Mouse (Mus musculus) limb, embryonic 12.5 days (tissue): Measurements from ENCODE around the gene Plod1. TPM values are rescaled to one million over a fixed set of nuclear protein-coding genes. Genes with fewer than 3 reads are reported as not detected.

ENCODE experiments used
- ATAC-seq: fragments of 200-750 bp; cut with Nextera tagmentation; 2 replicates; pipeline ENCODE4 v1.8.0; 2017; ENCODE audit warnings: low read depth, moderate TSS enrichment; ENCODE audit not compliant: insufficient number of reproducible peaks, insufficient read depth, low FRiP score, low TSS enrichment
- H3K27ac ChIP-seq: fragments of 300-500 bp; sonication (generic); 2 replicates; pipeline ENCODE4 v1.5.1; 2016; ENCODE audit warnings: mild to moderate bottlenecking, moderate library complexity
- H3K27me3 ChIP-seq: fragments of 300-500 bp; sonication (generic); 2 replicates; pipeline ENCODE4 v1.6.1; 2016; ENCODE audit warnings: mild to moderate bottlenecking, moderate library complexity
- H3K36me3 ChIP-seq: fragments of 300-500 bp; sonication (generic); 2 replicates; pipeline ENCODE4 v1.6.1; 2016; ENCODE audit warnings: mild to moderate bottlenecking, moderate library complexity
- H3K4me1 ChIP-seq: fragments of 300-500 bp; sonication (generic); replicated peaks from 2 replicates; pipeline ENCODE4 v1.6.1; 2016
- H3K4me2 ChIP-seq: fragments of 300-500 bp; sonication (generic); 2 replicates; pipeline ENCODE4 v1.6.1; 2016; ENCODE audit warnings: mild to moderate bottlenecking, moderate library complexity
- H3K4me3 ChIP-seq: fragments of 300-500 bp; sonication (generic); replicated peaks from 2 replicates; pipeline ENCODE4 v1.5.1; 2016; ENCODE audit warnings: mild to moderate bottlenecking
- H3K9ac ChIP-seq: fragments of 300-500 bp; sonication (generic); replicated peaks from 2 replicates; pipeline ENCODE4 v1.6.1; 2016; ENCODE audit warnings: mild to moderate bottlenecking, moderate library complexity
- H3K9me3 ChIP-seq: fragments of 300-500 bp; sonication (generic); 2 replicates; pipeline ENCODE4 v1.6.1; 2016; ENCODE audit warnings: mild to moderate bottlenecking, moderate library complexity
- WGBS: fragments of 180-500 bp; shearing (Covaris S2); methylation state at CpG from one replicate; pipeline ENCODE4 v1.1.7; 2016; 5-methylcytosine and 5-hydroxymethylcytosine counted together
- polyA plus RNA-seq: library from polyadenylated mRNA; unstranded; fragments of >200 nt; fragmentation: Nextera tagmentation; extraction: Ambion mirVana; gene quantifications from 2 replicates; pipeline ENCODE4 v1.2.1, GENCODE M21; 2016

The Plod1 gene
- polyA plus RNA-seq, 1 experiment from 2014 or later, result 51.2 TPM

DNA sequence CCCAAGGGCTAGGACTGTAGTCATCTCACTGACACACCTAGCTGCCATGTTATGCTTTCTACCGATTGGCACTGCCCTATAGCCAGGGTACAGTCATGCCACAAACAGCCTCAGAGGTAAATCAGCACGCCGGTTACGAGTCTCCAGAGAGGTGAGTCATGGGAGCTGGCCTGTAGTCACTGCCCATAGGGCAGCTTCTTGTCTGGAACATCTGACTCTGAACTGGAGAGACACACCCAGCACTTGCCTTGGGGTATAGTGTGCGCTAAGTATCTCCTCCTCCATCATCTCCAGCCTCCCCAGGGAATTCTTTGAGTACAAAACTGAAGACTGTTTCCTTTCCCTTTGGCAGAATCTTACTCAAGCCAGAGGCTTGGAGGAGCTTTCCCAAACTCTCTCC is 30.3 kb downstream of the Plod1 start:
- H3K27me3 ChIP-seq, result no peaks in the 10 kb centered on the region
- WGBS, result 90% methylated on average over 5 of the region's 5 CpGs
- H3K9me3 ChIP-seq, result no peaks in the 10 kb centered on the region
- H3K4me1 ChIP-seq, result peaks cover 9% of the 10 kb centered on the region
- no peak overlapping the region for H3K9ac ChIP-seq
- H3K4me3 ChIP-seq, result no peak overlapping the region
- peaks cover 35% of the 10 kb centered on the region for H3K36me3 ChIP-seq
- H3K4me2 ChIP-seq, result no peak overlapping the region
- H3K27ac ChIP-seq, result no peak overlapping the region
- ATAC-seq, result no peak

DNA sequence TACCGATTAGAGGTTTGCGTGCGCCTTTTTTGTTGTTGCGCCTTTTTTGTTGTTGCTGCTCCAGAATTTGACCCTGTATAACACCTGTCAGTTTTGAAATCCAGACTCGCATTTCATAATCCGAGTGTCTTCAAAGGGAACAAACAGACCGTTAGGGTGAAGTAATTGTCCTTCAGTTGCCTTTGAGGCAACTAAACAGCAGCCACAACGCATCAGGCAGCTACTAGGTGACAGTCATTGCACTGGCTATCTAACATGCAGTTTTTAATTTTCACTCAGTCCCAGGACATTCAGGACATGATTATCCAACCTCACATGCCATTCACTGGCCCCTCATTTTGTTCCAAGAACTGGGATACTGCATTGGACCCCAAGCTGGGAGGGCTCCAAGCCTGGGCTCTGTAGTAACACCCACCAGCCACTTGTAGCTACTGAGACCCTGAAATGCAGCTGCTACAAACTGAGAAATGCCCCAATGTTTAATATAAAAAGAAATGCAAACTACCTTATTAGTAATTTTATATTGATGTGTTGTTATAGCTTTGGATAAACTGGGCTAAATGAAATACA is 31.4 kb downstream of the Plod1 start:
- WGBS, result under 1% methylated on average over 8 of the region's 8 CpGs
- ATAC-seq, result peak; percentile 9; the same call in 1 of the 2 replicates
- peak overlapping the region; percentile 70 for H3K4me2 ChIP-seq
- H3K27ac ChIP-seq, result no peak overlapping the region
- H3K36me3 ChIP-seq, result peaks cover 32% of the 10 kb centered on the region
- peaks cover 9% of the 10 kb centered on the region for H3K4me1 ChIP-seq
- no peak overlapping the region for H3K9ac ChIP-seq
- H3K9me3 ChIP-seq, result no peaks in the 10 kb centered on the region
- peak overlapping the region; percentile 89 for H3K4me3 ChIP-seq
- H3K27me3 ChIP-seq, result no peaks in the 10 kb centered on the region

DNA sequence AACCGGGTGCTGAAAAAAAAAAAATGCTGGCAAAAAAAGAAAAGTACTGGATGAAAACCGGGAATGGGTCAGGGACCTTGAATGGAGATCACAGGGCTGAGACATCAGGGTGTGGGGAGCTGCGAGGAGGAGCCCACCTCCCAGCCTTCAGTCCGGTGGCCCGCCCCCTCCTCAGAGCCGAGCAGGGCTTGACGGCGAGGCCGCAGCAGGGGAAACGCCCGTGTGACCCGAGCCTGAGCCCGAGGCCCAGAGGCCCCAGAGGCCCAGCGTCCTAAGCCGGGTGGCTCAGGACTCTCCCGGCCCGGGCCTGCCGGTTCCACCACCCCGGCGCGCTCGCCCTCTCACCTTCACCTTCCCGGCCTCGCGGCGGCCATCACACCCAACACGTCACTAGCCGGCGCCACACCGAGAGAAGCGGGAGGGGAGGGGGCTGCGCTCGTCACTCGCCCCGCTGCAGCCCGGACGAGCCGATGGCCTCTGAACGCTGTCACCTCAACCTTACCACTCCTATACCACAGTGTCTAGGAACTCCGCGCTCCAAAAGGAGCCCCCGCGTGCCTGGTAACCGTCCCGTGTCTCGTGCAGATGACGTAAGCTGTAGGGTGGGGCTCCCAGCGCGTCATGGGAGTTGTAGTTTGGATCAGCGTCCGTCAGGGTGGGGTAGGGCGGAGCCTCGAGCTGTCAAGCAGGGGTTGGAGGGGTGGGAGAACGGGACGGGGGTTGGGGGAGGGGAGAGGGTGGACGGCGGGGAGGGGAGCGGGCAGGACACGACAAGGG is 32.1 kb downstream of the Plod1 start, which contains the start of gene Mfn2:
TSS of gene Mfn2 (minus strand) at position 392 of the 777 bp plus-strand sequence.
- Histone ChIP-seq H3K4me1 (peaks cover 9% of the 10 kb centered on the region), H3K27me3 (no peaks in the 10 kb centered on the region), H3K9ac (peak within 1 kb of the TSS; percentile 84), H3K9me3 (no peaks in the 10 kb centered on the region), H3K4me3 (peak within 1 kb of the TSS; percentile 89), H3K27ac (peak within 1 kb of the TSS; percentile 83), H3K4me2 (peak within 1 kb of the TSS; percentile 70), H3K36me3 (peaks cover 32% of the 10 kb centered on the region)
- WGBS, result under 1% methylated on average over 59 of the region's 59 CpGs
- ATAC-seq, result peak; percentile 89

- Histone ChIP-seq H3K27ac (no peak overlapping the region), H3K4me3 (peak overlapping the region; percentile 89), H3K36me3 (peaks cover 36% of the 10 kb centered on the region), H3K27me3 (no peaks in the 10 kb centered on the region), H3K9me3 (no peaks in the 10 kb centered on the region), H3K4me2 (peak overlapping the region; percentile 70), H3K4me1 (peaks cover 9% of the 10 kb centered on the region), H3K9ac (peak overlapping the region; percentile 84)
- WGBS, result 87% methylated on average over 3 of the region's 3 CpGs
- ATAC-seq, result no peak
These were observed 33.0 kb downstream of the Plod1 start for GRCm38 (mm10) chr4:147903601-147904000.

DNA sequence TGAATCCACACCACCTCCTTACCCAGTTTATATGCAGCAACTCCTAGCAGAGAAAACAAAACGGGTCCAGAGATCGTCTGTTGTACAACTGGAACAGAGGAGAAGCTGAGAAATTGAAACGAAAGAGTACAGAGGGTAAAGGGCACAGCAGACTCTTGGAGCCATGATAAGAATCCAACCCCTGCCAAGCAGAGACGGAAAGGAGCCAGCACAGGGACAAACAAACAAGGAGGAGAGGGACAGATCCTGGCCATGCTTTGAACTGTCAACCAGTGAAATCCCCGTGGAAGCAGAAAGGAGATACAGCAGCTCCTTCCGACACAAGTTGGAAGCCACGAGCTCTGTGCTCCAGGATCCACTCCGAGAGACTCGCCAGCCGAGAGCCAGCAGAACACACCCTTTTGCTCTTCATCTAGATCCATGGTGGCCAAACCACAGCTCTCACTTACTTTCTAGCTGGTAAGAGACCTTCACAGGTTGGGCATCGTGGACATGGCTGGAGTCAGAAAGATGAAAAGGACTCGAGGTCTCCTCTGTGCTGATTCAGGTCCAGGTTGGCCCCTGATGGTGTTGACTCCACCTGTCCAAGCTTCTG is 33.6 kb downstream of the Plod1 start:
- Histone ChIP-seq H3K36me3 (peaks cover 42% of the 10 kb centered on the region), H3K9me3 (no peaks in the 10 kb centered on the region), H3K27me3 (no peaks in the 10 kb centered on the region), H3K27ac (no peak overlapping the region), H3K4me1 (peaks cover 9% of the 10 kb centered on the region), H3K9ac (no peak overlapping the region), H3K4me3 (no peak overlapping the region), H3K4me2 (peak overlapping the region; percentile 70; the same call in 1 of the 2 replicates)
- WGBS, result 91% methylated on average over 12 of the region's 12 CpGs
- no peak for ATAC-seq

- WGBS, result 91% methylated on average over 7 of the region's 7 CpGs
- Histone ChIP-seq H3K36me3 (peaks cover 67% of the 10 kb centered on the region), H3K4me3 (no peak overlapping the region), H3K27me3 (no peaks in the 10 kb centered on the region), H3K9ac (no peak overlapping the region), H3K4me1 (peaks cover 9% of the 10 kb centered on the region), H3K9me3 (no peaks in the 10 kb centered on the region), H3K4me2 (no peak overlapping the region), H3K27ac (no peak overlapping the region)
- ATAC-seq, result no peak
These were observed 36.1 kb downstream of the Plod1 start for GRCm38 (mm10) chr4:147900452-147900851.

DNA sequence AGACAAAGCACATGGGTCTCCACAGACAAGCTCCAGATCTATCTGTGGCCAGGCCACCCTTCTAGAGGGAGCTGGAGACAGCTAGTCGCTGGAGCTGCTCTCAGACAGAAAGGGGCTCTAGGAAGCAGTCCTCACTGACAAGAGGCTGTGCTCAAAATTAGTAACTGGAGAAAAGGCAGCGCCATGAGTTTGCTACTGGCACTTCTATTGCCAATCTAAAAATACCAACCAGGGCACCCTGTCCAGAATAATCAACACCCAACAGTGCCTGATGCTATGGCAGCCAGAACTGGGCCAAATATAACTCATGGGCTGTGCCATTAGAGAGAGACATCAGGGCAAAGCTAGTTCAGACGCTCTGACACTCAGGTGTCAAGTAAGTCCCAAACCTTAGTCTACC is 39.2 kb downstream of the Plod1 start:
- 85% methylated on average over 3 of the region's 3 CpGs for WGBS
- Histone ChIP-seq H3K4me2 (no peak overlapping the region), H3K9ac (no peak overlapping the region), H3K9me3 (no peaks in the 10 kb centered on the region), H3K4me3 (no peak overlapping the region), H3K4me1 (no peaks in the 10 kb centered on the region), H3K27ac (no peak overlapping the region), H3K36me3 (peaks cover 85% of the 10 kb centered on the region), H3K27me3 (no peaks in the 10 kb centered on the region)
- ATAC-seq, result no peak

- Histone ChIP-seq H3K9ac (no peak overlapping the region), H3K36me3 (peaks cover 90% of the 10 kb centered on the region), H3K27me3 (no peaks in the 10 kb centered on the region), H3K4me1 (no peaks in the 10 kb centered on the region), H3K9me3 (no peaks in the 10 kb centered on the region), H3K4me3 (no peak overlapping the region), H3K4me2 (no peak overlapping the region), H3K27ac (no peak overlapping the region)
- ATAC-seq, result no peak
- WGBS, result 81% methylated on average over 1 of the region's 1 CpGs
These were observed 40.2 kb downstream of the Plod1 start for GRCm38 (mm10) chr4:147896411-147896810.

GRCm38 (mm10) chr4:147895815-147896330 is 40.7 kb downstream of the Plod1 start:
- Histone ChIP-seq H3K4me3 (no peak overlapping the region), H3K27ac (no peak overlapping the region), H3K4me2 (no peak overlapping the region), H3K9ac (no peak overlapping the region), H3K4me1 (no peaks in the 10 kb centered on the region), H3K9me3 (no peaks in the 10 kb centered on the region), H3K27me3 (no peaks in the 10 kb centered on the region), H3K36me3 (peaks cover 94% of the 10 kb centered on the region)
- ATAC-seq, result no peak
- WGBS, result 91% methylated on average over 4 of the region's 4 CpGs

DNA sequence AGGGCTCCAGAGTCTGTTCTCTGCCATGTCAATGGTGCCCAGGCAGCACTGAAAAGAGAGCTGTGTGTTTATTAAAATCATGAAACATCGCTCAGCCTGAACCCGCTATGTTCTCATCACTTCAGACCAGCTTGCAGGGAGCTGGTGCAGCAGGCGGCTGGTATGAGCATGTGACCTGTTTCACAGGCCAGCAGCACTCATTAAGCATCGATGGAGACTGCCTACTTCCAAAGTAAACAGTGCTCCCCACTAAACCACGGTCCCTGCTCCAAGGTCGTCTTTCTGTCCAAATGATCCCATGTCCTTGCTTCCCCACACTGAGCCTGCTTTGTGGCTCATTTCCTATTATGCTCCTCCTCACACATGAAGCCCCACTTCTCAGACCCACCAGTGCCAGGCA is 46.2 kb downstream of the Plod1 start:
- 93% methylated on average over 6 of the region's 6 CpGs for WGBS
- Histone ChIP-seq H3K4me2 (no peak overlapping the region), H3K9me3 (no peaks in the 10 kb centered on the region), H3K36me3 (peaks cover 91% of the 10 kb centered on the region), H3K4me3 (no peak overlapping the region), H3K4me1 (no peaks in the 10 kb centered on the region), H3K27ac (no peak overlapping the region), H3K9ac (no peak overlapping the region), H3K27me3 (no peaks in the 10 kb centered on the region)
- no peak for ATAC-seq

DNA sequence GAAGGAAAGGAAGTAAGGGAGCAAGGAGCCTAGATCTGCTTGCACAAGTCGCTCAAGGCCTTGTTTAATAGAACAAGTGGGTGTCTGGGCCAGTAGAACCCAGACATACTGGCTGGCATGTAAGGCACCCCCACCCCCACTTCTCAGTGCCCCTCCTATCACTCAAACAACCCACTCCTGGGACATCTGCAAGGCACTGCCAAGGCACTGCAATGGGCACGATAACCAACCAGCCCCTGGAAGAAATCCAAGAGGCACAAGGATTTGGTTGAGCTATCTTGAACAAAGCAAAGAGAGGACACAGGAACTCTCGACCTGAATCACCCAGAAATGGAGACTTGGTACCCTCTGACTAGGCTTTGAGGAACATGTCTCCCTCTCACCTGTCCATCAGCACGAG is 48.3 kb downstream of the Plod1 start:
- no peak for ATAC-seq
- H3K4me3 ChIP-seq, result no peak overlapping the region
- WGBS, result 89% methylated on average over 4 of the region's 4 CpGs
- H3K9me3 ChIP-seq, result no peaks in the 10 kb centered on the region
- H3K27me3 ChIP-seq, result no peaks in the 10 kb centered on the region
- H3K27ac ChIP-seq, result no peak overlapping the region
- H3K9ac ChIP-seq, result no peak overlapping the region
- H3K36me3 ChIP-seq, result peaks cover 93% of the 10 kb centered on the region
- no peak overlapping the region for H3K4me2 ChIP-seq
- no peaks in the 10 kb centered on the region for H3K4me1 ChIP-seq
